Mouse (Mus musculus) forebrain, embryonic 15.5 days (tissue): Measurements from ENCODE around the gene Sav1. TPM values are rescaled to one million over a fixed set of nuclear protein-coding genes. Genes with fewer than 3 reads are reported as not detected.

Experiments used
- ATAC-seq: fragments of 200-750 bp; cut with Nextera tagmentation; replicated peaks from 2 replicates; pipeline ENCODE4 v1.8.0; 2017; ENCODE audit warnings: mild to moderate bottlenecking, moderate TSS enrichment, moderate library complexity
- H3K27ac ChIP-seq: fragments of 300-500 bp; sonication (generic); replicated peaks from 2 replicates; pipeline ENCODE4 v1.5.1; 2015; ENCODE audit warnings: mild to moderate bottlenecking, inconsistent platforms
- H3K27me3 ChIP-seq: fragments of 300-500 bp; sonication (generic); 2 replicates; pipeline ENCODE4 v1.6.1; 2015; ENCODE audit warnings: inconsistent platforms
- H3K36me3 ChIP-seq: fragments of 300-500 bp; sonication (generic); 2 replicates; pipeline ENCODE4 v1.6.1; 2015; ENCODE audit warnings: mild to moderate bottlenecking, inconsistent platforms
- H3K4me1 ChIP-seq: fragments of 300-500 bp; sonication (generic); 2 replicates; pipeline ENCODE4 v1.6.1; 2015; ENCODE audit warnings: inconsistent platforms
- H3K4me2 ChIP-seq: fragments of 300-500 bp; sonication (generic); replicated peaks from 2 replicates; pipeline ENCODE4 v1.6.1; 2015; ENCODE audit warnings: mild to moderate bottlenecking, inconsistent platforms
- H3K4me3 ChIP-seq: fragments of 300-500 bp; sonication (generic); 2 replicates; pipeline ENCODE4 v1.5.1; 2015; ENCODE audit warnings: mild to moderate bottlenecking, inconsistent platforms
- H3K9ac ChIP-seq: fragments of 300-500 bp; sonication (generic); replicated peaks from 2 replicates; pipeline ENCODE4 v1.6.1; 2015; ENCODE audit warnings: mild to moderate bottlenecking, inconsistent platforms
- H3K9me3 ChIP-seq: fragments of 300-500 bp; sonication (generic); 2 replicates; pipeline ENCODE4 v1.6.1; 2016; ENCODE audit warnings: inconsistent platforms
- WGBS: fragments of 180-500 bp; shearing (Covaris S2); methylation state at CpG from one replicate; pipeline ENCODE4 v1.1.7; 2015; ENCODE audit warnings: mixed read lengths; 5-methylcytosine and 5-hydroxymethylcytosine counted together
- polyA plus RNA-seq: library from polyadenylated mRNA; unstranded; fragments of >200 nt; fragmentation: Nextera tagmentation; extraction: Ambion mirVana; gene quantifications from 2 replicates; pipeline ENCODE4 v1.2.1, GENCODE M21; 2015

Gene Sav1
- polyA plus RNA-seq, 1 experiment from 2014 or later = 4.1 TPM

GRCm38 (mm10) chr12:69945861-69946260, 40.9 kb downstream of the Sav1 start:
- no peaks in the 10 kb centered on the region for H3K4me1 ChIP-seq
- no peaks in the 10 kb centered on the region for H3K9me3 ChIP-seq
- 92% methylated on average over 5 of the region's 5 CpGs for WGBS
- no peak overlapping the region for H3K27ac ChIP-seq
- ATAC-seq = no peak
- H3K9ac ChIP-seq = no peak overlapping the region
- no peak overlapping the region for H3K4me3 ChIP-seq
- no peak overlapping the region for H3K4me2 ChIP-seq
- peaks cover 40% of the 10 kb centered on the region for H3K36me3 ChIP-seq
- H3K27me3 ChIP-seq = no peaks in the 10 kb centered on the region

- no peak overlapping the region for H3K27ac ChIP-seq
- H3K9ac ChIP-seq = no peak overlapping the region
- H3K4me1 ChIP-seq = no peaks in the 10 kb centered on the region
- peaks cover 41% of the 10 kb centered on the region for H3K36me3 ChIP-seq
- H3K4me3 ChIP-seq = no peak overlapping the region
- WGBS = 67% methylated on average over 1 of the region's 1 CpGs
- H3K27me3 ChIP-seq = no peaks in the 10 kb centered on the region
- no peak for ATAC-seq
- no peaks in the 10 kb centered on the region for H3K9me3 ChIP-seq
- H3K4me2 ChIP-seq = no peak overlapping the region
Measured at GRCm38 (mm10) chr12:69941655-69942329, 45.0 kb downstream of the Sav1 start.

- Histone ChIP-seq H3K27me3 (no peaks in the 10 kb centered on the region), H3K9ac (no peak overlapping the region), H3K4me3 (no peak overlapping the region), H3K36me3 (peaks cover 43% of the 10 kb centered on the region), H3K4me2 (no peak overlapping the region), H3K4me1 (no peaks in the 10 kb centered on the region), H3K9me3 (no peaks in the 10 kb centered on the region), H3K27ac (no peak overlapping the region)
- WGBS = 59% methylated on average over 2 of the region's 2 CpGs
- ATAC-seq = no peak
Measured at GRCm38 (mm10) chr12:69939291-69939690, 47.5 kb downstream of the Sav1 start.

GRCm38 (mm10) chr12:69937731-69938130, 49.1 kb downstream of the Sav1 start:
- no peak for ATAC-seq
- Histone ChIP-seq H3K36me3 (peaks cover 48% of the 10 kb centered on the region), H3K4me1 (no peaks in the 10 kb centered on the region), H3K4me3 (no peak overlapping the region), H3K27ac (no peak overlapping the region), H3K27me3 (no peaks in the 10 kb centered on the region), H3K9ac (no peak overlapping the region), H3K9me3 (no peaks in the 10 kb centered on the region), H3K4me2 (no peak overlapping the region)
- 34% methylated on average over 5 of the region's 5 CpGs for WGBS

- Histone ChIP-seq H3K4me3 (no peak overlapping the region), H3K9ac (no peak overlapping the region), H3K4me1 (no peaks in the 10 kb centered on the region), H3K4me2 (no peak overlapping the region), H3K36me3 (peaks cover 19% of the 10 kb centered on the region; the same call in 1 of the 2 replicates), H3K27me3 (no peaks in the 10 kb centered on the region), H3K27ac (no peak overlapping the region), H3K9me3 (no peaks in the 10 kb centered on the region)
- WGBS = 55% methylated on average over 7 of the region's 7 CpGs
- no peak for ATAC-seq
Measured at GRCm38 (mm10) chr12:69926716-69927115, 60.1 kb downstream of the Sav1 start.

GRCm38 (mm10) chr12:69924012-69924411, 62.8 kb downstream of the Sav1 start:
- no peaks in the 10 kb centered on the region for H3K4me1 ChIP-seq
- no peak overlapping the region for H3K9ac ChIP-seq
- peaks cover 9% of the 10 kb centered on the region; the same call in 1 of the 2 replicates for H3K36me3 ChIP-seq
- H3K27ac ChIP-seq = no peak overlapping the region
- no peak overlapping the region for H3K4me3 ChIP-seq
- no peak overlapping the region for H3K4me2 ChIP-seq
- no peak for ATAC-seq
- no peaks in the 10 kb centered on the region for H3K9me3 ChIP-seq
- 12% methylated on average over 5 of the region's 5 CpGs for WGBS
- H3K27me3 ChIP-seq = no peaks in the 10 kb centered on the region

GRCm38 (mm10) chr12:69923603-69924002, 63.2 kb downstream of the Sav1 start:
- Histone ChIP-seq H3K4me1 (no peaks in the 10 kb centered on the region), H3K27ac (no peak overlapping the region), H3K4me3 (no peak overlapping the region), H3K36me3 (peaks cover 9% of the 10 kb centered on the region; the same call in 1 of the 2 replicates), H3K9me3 (no peaks in the 10 kb centered on the region), H3K9ac (no peak overlapping the region), H3K4me2 (no peak overlapping the region), H3K27me3 (no peaks in the 10 kb centered on the region)
- no peak for ATAC-seq
- 68% methylated on average over 3 of the region's 3 CpGs for WGBS

- H3K36me3 ChIP-seq = peaks cover 9% of the 10 kb centered on the region; the same call in 1 of the 2 replicates
- H3K4me2 ChIP-seq = no peak overlapping the region
- H3K9me3 ChIP-seq = no peaks in the 10 kb centered on the region
- ATAC-seq = no peak
- H3K4me3 ChIP-seq = no peak overlapping the region
- H3K27me3 ChIP-seq = no peaks in the 10 kb centered on the region
- no peak overlapping the region for H3K27ac ChIP-seq
- H3K4me1 ChIP-seq = no peaks in the 10 kb centered on the region
- WGBS = 78% methylated on average over 3 of the region's 3 CpGs
- no peak overlapping the region for H3K9ac ChIP-seq
Measured at GRCm38 (mm10) chr12:69923128-69923527, 63.7 kb downstream of the Sav1 start.

GRCm38 (mm10) chr12:69922099-69922498, 64.7 kb downstream of the Sav1 start:
- Histone ChIP-seq H3K9ac (no peak overlapping the region), H3K9me3 (no peaks in the 10 kb centered on the region), H3K36me3 (peaks cover 5% of the 10 kb centered on the region; the same call in 1 of the 2 replicates), H3K27me3 (no peaks in the 10 kb centered on the region), H3K27ac (no peak overlapping the region), H3K4me2 (no peak overlapping the region), H3K4me3 (no peak overlapping the region), H3K4me1 (no peaks in the 10 kb centered on the region)
- 81% methylated on average over 1 of the region's 1 CpGs for WGBS
- no peak for ATAC-seq

- no peak overlapping the region for H3K9ac ChIP-seq
- no peak overlapping the region for H3K4me3 ChIP-seq
- no peak overlapping the region for H3K4me2 ChIP-seq
- H3K36me3 ChIP-seq = no peaks in the 10 kb centered on the region
- WGBS = 86% methylated on average over 2 of the region's 2 CpGs
- no peaks in the 10 kb centered on the region for H3K27me3 ChIP-seq
- no peaks in the 10 kb centered on the region for H3K4me1 ChIP-seq
- no peak overlapping the region for H3K27ac ChIP-seq
- H3K9me3 ChIP-seq = no peaks in the 10 kb centered on the region
- no peak for ATAC-seq
Measured at GRCm38 (mm10) chr12:69917870-69918269, 68.9 kb downstream of the Sav1 start.

Other genes with a start within 250 kb of the Sav1 start
- gene Cdkl1, start 195.7 kb downstream of the Sav1 start, polyA plus RNA-seq = 3.6 and 5.6 TPM in 2 replicates
- 110 and 123 TPM in 2 replicates for gene Atl1, start 94.4 kb downstream of the Sav1 start, polyA plus RNA-seq
- gene Map4k5, start 93.8 kb downstream of the Sav1 start, polyA plus RNA-seq = 33.6 and 33.9 TPM in 2 replicates
- 33.5 and 34.9 TPM in 2 replicates for gene Nin, start 126.7 kb upstream of the Sav1 start, polyA plus RNA-seq
- gene Abhd12b, start 167.1 kb upstream of the Sav1 start, polyA plus RNA-seq = not detected in 2 replicates
- gene Pygl, start 244.5 kb upstream of the Sav1 start, polyA plus RNA-seq = 4.1 and 6.7 TPM in 2 replicates